Mouse (Mus musculus): Measurements from ENCODE around the gene Prr19.

GRCm38 (mm10) chr7:25303685-25304006, 2.4 kb downstream of the Prr19 start:
- TF ChIP-seq EP300 (IDR thresholded peaks at IDR 0.05; ENCODE audit: low read depth) (no peak), CTCF (IDR thresholded peaks at IDR 0.05; ENCODE audit: low read depth) (no peak)
